Mouse (Mus musculus) midbrain, postnatal 0 days (tissue): Measurements from ENCODE around the gene Rgs6. TPM values are rescaled to one million over a fixed set of nuclear protein-coding genes. Genes with fewer than 3 reads are reported as not detected.
A peak's percentile ranks its signal among the peaks of the same experiment; 100 is the strongest.

Experiments
- ATAC-seq: fragments of 200-750 bp; cut with Nextera tagmentation; 2 replicates; pipeline ENCODE4 v1.8.0; 2017; ENCODE audit warnings: moderate number of reproducible peaks, mild to moderate bottlenecking, moderate TSS enrichment, moderate library complexity; ENCODE audit not compliant: low FRiP score
- DNase-seq: peaks from one replicate; pipeline ENCODE4 v3.0.0-alpha.2; 2015; ENCODE audit warnings: low spot score
- H3K27ac ChIP-seq: fragments of 300-500 bp; sonication (generic); 2 replicates; pipeline ENCODE4 v1.5.1; 2014; ENCODE audit warnings: low read depth, mild to moderate bottlenecking, low read length, mixed read lengths
- H3K27me3 ChIP-seq: fragments of 300-500 bp; sonication (generic); 2 replicates; pipeline ENCODE4 v1.6.1; 2014; ENCODE audit warnings: low read length, control low read depth, mixed read lengths; ENCODE audit not compliant: insufficient read depth
- H3K36me3 ChIP-seq: fragments of 300-500 bp; sonication (generic); 2 replicates; pipeline ENCODE4 v1.6.1; 2014; ENCODE audit warnings: low read length, control low read depth, mixed read lengths; ENCODE audit not compliant: insufficient read depth
- H3K4me1 ChIP-seq: fragments of 300-500 bp; sonication (generic); 2 replicates; pipeline ENCODE4 v1.6.1; 2014; ENCODE audit warnings: mild to moderate bottlenecking, control low read depth, antibody characterized with exemption, low read length, mixed read lengths; ENCODE audit not compliant: insufficient read depth
- H3K4me2 ChIP-seq: fragments of 300-500 bp; sonication (generic); 2 replicates; pipeline ENCODE4 v1.6.1; 2014; ENCODE audit warnings: low read depth, mild to moderate bottlenecking, low read length, mixed read lengths; ENCODE audit not compliant: poor library complexity, severe bottlenecking
- H3K4me3 ChIP-seq: fragments of 300-500 bp; sonication (generic); 2 replicates; pipeline ENCODE4 v1.5.1; 2014; ENCODE audit warnings: low read depth, mild to moderate bottlenecking, low read length, moderate library complexity
- H3K9ac ChIP-seq: fragments of 300-500 bp; sonication (generic); replicated peaks from 2 replicates; pipeline ENCODE4 v1.6.1; 2014; ENCODE audit warnings: mild to moderate bottlenecking, low read length, moderate library complexity, mixed read lengths; ENCODE audit not compliant: poor library complexity, severe bottlenecking
- H3K9me3 ChIP-seq: fragments of 300-500 bp; sonication (generic); 2 replicates; pipeline ENCODE4 v1.6.1; 2016; ENCODE audit warnings: low read length, control low read depth
- CTCF ChIP-seq: IDR thresholded peaks from 2 replicates; pipeline ENCODE4 v1.5.1; 2016; ENCODE audit warnings: antibody characterized with exemption, mild to moderate bottlenecking
- WGBS: fragments of 180-500 bp; shearing (Covaris S2); extraction: QIAGEN DNeasy Blood & Tissue Kit; methylation state at CpG from one replicate; pipeline ENCODE4 v1.1.7; 2014; 5-methylcytosine and 5-hydroxymethylcytosine counted together
- polyA plus RNA-seq: library from polyadenylated mRNA; unstranded; fragments of >200 nt; fragmentation: Nextera tagmentation; extraction: Ambion mirVana; gene quantifications from 2 replicates; pipeline ENCODE4 v1.2.1, GENCODE M21; 2015
- total RNA-seq: library from RNA; depleted of rRNA; stranded (reverse); fragments of >200 nt; gene quantifications from 2 replicates; pipeline ENCODE4 v1.2.3, GENCODE M21; 2014

The Rgs6 gene
- total and polyA plus RNA-seq, 2 experiments from 2014 or later: 22.0 to 26.3 TPM

DNA sequence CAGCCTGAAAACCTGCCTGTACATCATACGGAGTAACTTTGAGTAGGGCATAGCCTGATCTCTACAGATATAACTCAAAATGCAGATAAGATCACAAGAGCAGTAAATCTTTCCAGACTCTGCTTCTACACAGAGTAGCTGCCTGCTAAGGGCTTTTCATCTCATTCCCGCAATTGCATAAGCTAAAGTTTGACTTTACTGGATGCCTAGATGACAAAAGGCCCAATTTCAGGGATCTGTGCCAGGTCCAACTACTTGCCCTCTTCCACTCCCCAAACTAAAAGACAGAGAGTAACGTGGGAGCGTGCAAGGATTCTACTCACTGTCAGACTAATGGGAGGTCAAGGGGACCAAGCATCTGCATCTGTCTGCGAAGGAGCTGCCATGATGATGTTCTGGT lies 292.6 kb downstream of the Rgs6 start:
- TF ChIP-seq CTCF: no peak
- Histone ChIP-seq H3K36me3 (no peaks in the 10 kb centered on the region), H3K4me2 (no peak overlapping the region), H3K27me3 (no peaks in the 10 kb centered on the region), H3K27ac (no peak overlapping the region), H3K4me3 (no peak overlapping the region), H3K9me3 (no peaks in the 10 kb centered on the region), H3K9ac (no peak overlapping the region), H3K4me1 (no peaks in the 10 kb centered on the region)
- DNase-seq (no peak), ATAC-seq (no peak)
- WGBS: 93% methylated on average over 5 of the region's 5 CpGs

GRCm38 (mm10) chr12:82883079-82883478 lies 295.0 kb downstream of the Rgs6 start:
- Histone ChIP-seq H3K27me3 (no peaks in the 10 kb centered on the region), H3K4me1 (no peaks in the 10 kb centered on the region), H3K36me3 (no peaks in the 10 kb centered on the region), H3K4me2 (no peak overlapping the region), H3K9ac (no peak overlapping the region), H3K9me3 (no peaks in the 10 kb centered on the region), H3K27ac (no peak overlapping the region), H3K4me3 (no peak overlapping the region)
- DNase-seq (no peak), ATAC-seq (no peak)
- WGBS: 100% methylated on average over 1 of the region's 1 CpGs
- TF ChIP-seq CTCF: no peak

DNA sequence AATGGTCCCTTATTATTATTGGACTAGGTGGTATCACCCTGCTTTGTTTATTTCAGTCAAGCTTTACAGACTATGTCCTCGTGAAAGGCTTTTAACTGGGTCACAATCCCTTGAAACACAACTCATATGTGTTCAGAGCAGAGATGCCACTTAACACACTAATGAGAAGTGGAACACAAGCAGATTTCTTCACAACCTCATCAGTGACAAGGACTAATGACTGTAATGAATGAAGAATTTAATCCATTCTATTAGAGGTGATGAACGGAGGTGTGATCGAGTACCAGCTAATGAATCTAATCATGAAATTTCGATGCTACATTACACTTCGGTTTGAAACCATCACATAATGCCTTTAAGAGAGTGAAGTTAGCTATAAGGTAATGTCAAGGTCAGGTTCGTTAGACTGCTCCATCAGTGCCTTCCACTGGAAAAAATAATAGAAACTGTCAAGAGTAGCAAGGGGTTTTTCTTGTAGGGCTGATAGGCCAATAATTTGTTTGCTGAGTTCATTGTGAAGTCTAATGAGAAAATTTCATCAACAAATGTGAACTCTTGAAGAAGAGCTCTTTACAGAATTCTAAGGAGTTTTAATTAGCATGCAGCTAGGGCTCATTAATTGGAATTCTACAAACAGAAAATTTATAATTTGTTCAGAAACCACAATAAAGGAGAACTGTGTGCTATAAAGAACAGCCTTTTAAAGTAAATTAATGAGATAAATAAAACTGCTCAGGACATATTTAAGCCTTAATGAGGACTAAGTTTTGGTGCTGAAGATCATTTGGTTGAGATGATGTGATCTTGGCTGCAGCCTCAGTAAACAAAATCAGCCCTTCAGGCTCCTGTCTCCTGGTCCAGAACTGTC lies 307.1 kb downstream of the Rgs6 start:
- Histone ChIP-seq H3K4me1 (no peaks in the 10 kb centered on the region), H3K9me3 (no peaks in the 10 kb centered on the region), H3K27me3 (no peaks in the 10 kb centered on the region), H3K4me3 (no peak overlapping the region), H3K27ac (no peak overlapping the region), H3K4me2 (no peak overlapping the region), H3K36me3 (no peaks in the 10 kb centered on the region), H3K9ac (no peak overlapping the region)
- no peak for DNase-seq
- no peak for TF ChIP-seq CTCF
- no peak for ATAC-seq
- WGBS: 83% methylated on average over 6 of the region's 6 CpGs

DNA sequence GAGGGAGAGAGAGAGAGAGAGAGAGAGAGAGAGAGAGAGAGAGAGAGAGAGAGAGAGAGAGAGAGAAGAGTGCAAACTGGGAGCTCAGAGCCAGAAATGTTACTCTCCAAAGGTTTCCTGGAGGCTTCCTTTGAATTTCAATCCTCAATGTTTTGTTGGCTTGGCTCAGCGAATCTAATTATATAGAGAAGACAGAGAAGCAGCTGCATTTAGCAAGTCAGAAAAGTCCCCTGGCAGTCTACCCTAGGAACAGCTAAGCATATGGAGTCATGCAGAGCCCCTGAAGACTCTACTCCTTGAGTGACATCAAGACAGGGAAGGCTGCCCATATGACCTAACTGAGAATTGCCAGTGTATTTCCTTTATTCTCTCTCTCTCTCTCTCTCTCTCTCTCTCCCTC lies 317.7 kb downstream of the Rgs6 start:
- H3K4me1 ChIP-seq: no peaks in the 10 kb centered on the region
- no peak overlapping the region for H3K9ac ChIP-seq
- no peak for TF ChIP-seq CTCF
- no peaks in the 10 kb centered on the region for H3K27me3 ChIP-seq
- no peaks in the 10 kb centered on the region for H3K36me3 ChIP-seq
- no peak overlapping the region for H3K4me3 ChIP-seq
- 39% methylated on average over 1 of the region's 1 CpGs for WGBS
- ATAC-seq (no peak), DNase-seq (peak; percentile 59)
- no peak overlapping the region for H3K27ac ChIP-seq
- H3K4me2 ChIP-seq: no peak overlapping the region
- no peaks in the 10 kb centered on the region for H3K9me3 ChIP-seq

- Histone ChIP-seq H3K4me2 (no peak overlapping the region), H3K9ac (no peak overlapping the region), H3K36me3 (no peaks in the 10 kb centered on the region), H3K4me3 (no peak overlapping the region), H3K9me3 (no peaks in the 10 kb centered on the region), H3K27me3 (no peaks in the 10 kb centered on the region), H3K27ac (no peak overlapping the region), H3K4me1 (no peaks in the 10 kb centered on the region)
- no peak for TF ChIP-seq CTCF
- DNase-seq: no peak
- no peak for ATAC-seq
- 89% methylated on average over 2 of the region's 2 CpGs for WGBS
These were observed 322.8 kb downstream of the Rgs6 start for GRCm38 (mm10) chr12:82910846-82911245.

DNA sequence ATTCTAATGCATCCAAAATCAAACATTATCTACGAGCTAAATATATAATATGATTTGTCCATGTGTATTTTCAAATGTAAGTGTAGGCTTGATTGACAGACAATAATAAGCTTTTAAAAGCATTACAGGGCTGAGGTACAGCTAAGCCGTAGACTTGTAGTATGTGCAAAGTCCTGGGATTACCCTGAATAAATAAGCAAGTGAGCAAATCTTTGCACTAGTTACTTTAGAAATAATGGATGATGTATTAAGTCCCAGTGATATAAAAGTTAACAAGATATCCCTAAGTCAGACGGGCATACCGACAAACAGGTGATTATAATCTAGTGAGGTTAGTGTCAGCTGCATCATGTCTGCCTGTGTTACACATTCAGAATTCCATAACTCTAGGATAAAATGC lies 326.0 kb downstream of the Rgs6 start:
- Histone ChIP-seq H3K9ac (no peak overlapping the region), H3K4me1 (no peaks in the 10 kb centered on the region), H3K36me3 (no peaks in the 10 kb centered on the region), H3K4me2 (no peak overlapping the region), H3K27me3 (no peaks in the 10 kb centered on the region), H3K9me3 (no peaks in the 10 kb centered on the region), H3K4me3 (no peak overlapping the region), H3K27ac (no peak overlapping the region)
- WGBS: 67% methylated on average over 4 of the region's 4 CpGs
- ATAC-seq: no peak
- TF ChIP-seq CTCF: no peak
- no peak for DNase-seq
